Mouse (Mus musculus): ENCODE measurements around the gene Cyld.
"Not testable (repeated sequence)": the region's sequence is repeated elsewhere in the genome, so short reads cannot be mapped to it uniquely, and the experiment has no call there.

Gene Cyld

GRCm38 (mm10) chr8:88696721-88697641 is at the start of gene Cyld:
TSS of gene Cyld (plus strand) at chr8:88697028.
- peak; percentile 98 to 99 for DNase-seq

GRCm38 (mm10) chr8:88648322-88648721 is 48.5 kb upstream of the Cyld start:
- DNase-seq = no peak

- no peak for DNase-seq
These were observed 46.7 kb upstream of the Cyld start for GRCm38 (mm10) chr8:88650016-88650708.

GRCm38 (mm10) chr8:88651122-88651521 is 45.7 kb upstream of the Cyld start:
- not testable (repeated sequence) for DNase-seq

GRCm38 (mm10) chr8:88655334-88655733 is 41.5 kb upstream of the Cyld start:
- DNase-seq = no peak

GRCm38 (mm10) chr8:88659873-88660272 is 37.0 kb upstream of the Cyld start:
- DNase-seq = no peak

- DNase-seq = no peak
These were observed 34.4 kb upstream of the Cyld start for GRCm38 (mm10) chr8:88662401-88662821.

- DNase-seq = peak; percentile 30 to 66
These were observed 32.7 kb upstream of the Cyld start for GRCm38 (mm10) chr8:88664121-88664520.

- DNase-seq = peak; percentile 44 to 58
These were observed 31.9 kb upstream of the Cyld start for GRCm38 (mm10) chr8:88664947-88665346.

- peak in 1 of 2 experiments; percentile 49 for DNase-seq
These were observed 30.4 kb upstream of the Cyld start for GRCm38 (mm10) chr8:88666435-88666834.

- peak in 1 of 2 experiments; percentile 23 for DNase-seq
These were observed 28.3 kb upstream of the Cyld start for GRCm38 (mm10) chr8:88668400-88669086.

GRCm38 (mm10) chr8:88670782-88671181 is 26.0 kb upstream of the Cyld start:
- DNase-seq = no peak

- DNase-seq = no peak
These were observed 25.3 kb upstream of the Cyld start for GRCm38 (mm10) chr8:88671575-88671974.

- DNase-seq = no peak
These were observed 23.0 kb upstream of the Cyld start for GRCm38 (mm10) chr8:88673859-88674258.

- no peak for DNase-seq
These were observed 21.3 kb upstream of the Cyld start for GRCm38 (mm10) chr8:88675372-88676165.

- no peak for DNase-seq
These were observed 19.8 kb upstream of the Cyld start for GRCm38 (mm10) chr8:88677071-88677470.

- DNase-seq = no peak
These were observed 16.3 kb upstream of the Cyld start for GRCm38 (mm10) chr8:88680566-88680965.

GRCm38 (mm10) chr8:88681046-88681445 is 15.8 kb upstream of the Cyld start:
- DNase-seq = no peak

GRCm38 (mm10) chr8:88683656-88684289 is 13.1 kb upstream of the Cyld start:
- no peak for DNase-seq

GRCm38 (mm10) chr8:88686226-88686905 is 10.5 kb upstream of the Cyld start:
- no peak for DNase-seq

- no peak for DNase-seq
These were observed 10.0 kb upstream of the Cyld start for GRCm38 (mm10) chr8:88686906-88687235.
